Comparison of ENCODE assay signal across 9 mouse cellular contexts in the genomic region with DNA sequence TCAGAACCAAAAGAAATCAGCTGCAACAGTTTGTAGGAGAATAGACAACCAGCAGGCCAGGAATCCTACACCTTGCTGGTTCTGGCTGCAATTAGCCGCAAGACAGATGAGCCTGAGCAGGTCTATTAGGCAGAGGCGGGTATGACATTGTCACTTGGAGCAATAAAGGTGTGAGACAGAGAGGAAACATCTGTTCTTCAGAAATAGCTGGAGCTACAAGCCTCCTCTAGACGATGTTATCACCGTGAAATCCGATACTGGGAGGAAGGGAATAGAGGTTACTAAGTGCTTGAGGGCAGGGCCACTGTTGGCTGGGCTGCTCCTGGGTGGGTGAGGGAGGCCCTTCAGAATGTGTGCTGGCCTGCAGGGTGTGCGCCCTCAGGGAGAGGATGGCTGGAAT.
DNase-seq lines count a peak whose midpoint lies in the region; ATAC-seq lines count a peak whose summit lies in the region.
"Had no signal": no experiment of that assay in that cellular context is flagged by ENCODE, and none has a peak within 500 bp of the region (broad histone marks: within the 10 kb centered on the region; RNA-seq: fewer than 3 reads in every experiment).

No protein-coding gene starts in this region.

- 37% methylated on average over 6 of the region's 6 CpGs for WGBS in hindbrain, embryonic 14.5 days
- 16% methylated on average over 6 of the region's 6 CpGs for WGBS in limb, embryonic 15.5 days

- ATAC-seq in hindbrain, embryonic 14.5 days (ENCODE audit: low FRiP score): no peak
- no peak for ATAC-seq in limb, embryonic 15.5 days (ENCODE audit: insufficient number of reproducible peaks, low FRiP score, low TSS enrichment, low read depth)
- ATAC-seq: liver, embryonic 12.5 days had no signal

- H3K27ac ChIP-seq in hindbrain, embryonic 14.5 days: peak overlapping the region; percentile 55; the same call in 1 of the 2 replicates
- peak overlapping the region; percentile 39; the same call in 1 of the 2 replicates for H3K27ac ChIP-seq in limb, embryonic 15.5 days
- H3K27ac ChIP-seq: liver, embryonic 12.5 days had no signal

- no peak overlapping the region for H3K4me3 ChIP-seq in hindbrain, embryonic 14.5 days (replicated peaks; ENCODE audit: low read length)
- H3K4me3 ChIP-seq in limb, embryonic 15.5 days: no peak overlapping the region
- H3K4me3 ChIP-seq: liver, embryonic 12.5 days had no signal

- no peaks in the 10 kb centered on the region for H3K9me3 ChIP-seq in hindbrain, embryonic 14.5 days (ENCODE audit: control insufficient read depth, low read length)
- no peaks in the 10 kb centered on the region for H3K9me3 ChIP-seq in limb, embryonic 15.5 days
- H3K9me3 ChIP-seq: liver, embryonic 12.5 days had no signal

- H3K9ac ChIP-seq in hindbrain, embryonic 14.5 days: no peak overlapping the region
- H3K9ac ChIP-seq in limb, embryonic 15.5 days: no peak overlapping the region
- H3K9ac ChIP-seq: liver, embryonic 12.5 days had no signal

- 0 out of 2 replicates have a peak, but pooled peaks cover 3% of the 10 kb centered on the region for H3K27me3 ChIP-seq in hindbrain, embryonic 14.5 days (ENCODE audit: control insufficient read depth, insufficient read depth, low read length)
- H3K27me3 ChIP-seq in limb, embryonic 15.5 days: no peaks in the 10 kb centered on the region

- H3K36me3 ChIP-seq in hindbrain, embryonic 14.5 days (replicated peaks; ENCODE audit: control insufficient read depth, insufficient read depth): no peaks in the 10 kb centered on the region
- no peaks in the 10 kb centered on the region for H3K36me3 ChIP-seq in limb, embryonic 15.5 days
- H3K36me3 ChIP-seq: liver, embryonic 12.5 days had no signal

- H3K4me1 ChIP-seq in hindbrain, embryonic 14.5 days (replicated peaks; ENCODE audit: control insufficient read depth, insufficient read depth, low read length): peaks cover 17% of the 10 kb centered on the region
- H3K4me1 ChIP-seq in limb, embryonic 15.5 days: peaks cover 30% of the 10 kb centered on the region
- H3K4me1 ChIP-seq: liver, embryonic 12.5 days had no signal

- peak; percentile 82 for DNase-seq in 416B (ENCODE audit: low read depth)
- peak; percentile 67 for DNase-seq in embryo, embryonic 11 days
- DNase-seq in hindbrain, embryonic 14.5 days (ENCODE audit: low spot score): no peak
- DNase-seq in layer of hippocampus, adult 8-10 months (ENCODE audit: low spot score in 2 of 2): no peak
- no peak for DNase-seq in layer of hippocampus, postnatal 25 days (ENCODE audit: extremely low spot score in 1 of 2, low spot score in 1 of 2)
- DNase-seq in adrenal gland, adult 2 months: no peak
- no peak for DNase-seq in right cerebral cortex, postnatal 36 days (ENCODE audit: low spot score in 2 of 2)

- no peak overlapping the region for H3K4me2 ChIP-seq in hindbrain, embryonic 14.5 days (replicated peaks)
- H3K4me2 ChIP-seq in limb, embryonic 15.5 days: no peak overlapping the region
- H3K4me2 ChIP-seq: liver, embryonic 12.5 days had no signal

Comparison
In these comparisons a context has a peak if more than half of its experiments do, and no peak if none do; other contexts are left out.
1. DNase-seq: peak in 416B (single experiment) and embryo, embryonic 11 days (single experiment); none in hindbrain, embryonic 14.5 days (single experiment), layer of hippocampus, adult 8-10 months (0 of 2), layer of hippocampus, postnatal 25 days (0 of 2), adrenal gland, adult 2 months (single experiment) and right cerebral cortex, postnatal 36 days (0 of 2).